In genomic region chr13:93938118-93938517, GRCm38 (mm10) we compare ENCODE assay signal across 24 mouse cellular contexts.
A peak's percentile ranks its signal among the peaks of the same experiment; 100 is the strongest.
DNase-seq lines count a peak whose midpoint lies in the region; ATAC-seq and TF ChIP-seq lines count a peak whose summit lies in the region.
"Had no signal": no experiment of that assay in that cellular context is flagged by ENCODE, and none has a peak within 500 bp of the region (broad histone marks: within the 10 kb centered on the region; RNA-seq: fewer than 3 reads in every experiment).

No protein-coding gene starts in this region.

- H3K36me3 ChIP-seq in kidney, adult 2 months (ENCODE audit: control insufficient read depth, insufficient read depth, low read length): no peaks in the 10 kb centered on the region
- no peaks in the 10 kb centered on the region for H3K36me3 ChIP-seq in kidney, embryonic 15.5 days
- H3K36me3 ChIP-seq in kidney, embryonic 16.5 days (ENCODE audit: insufficient read depth, low read length): no peaks in the 10 kb centered on the region
- H3K36me3 ChIP-seq in lung, embryonic 14.5 days (ENCODE audit: insufficient read depth): no peaks in the 10 kb centered on the region
- no peaks in the 10 kb centered on the region for H3K36me3 ChIP-seq in lung, embryonic 16.5 days (ENCODE audit: control insufficient read depth, insufficient read depth, low read length)
- H3K36me3 ChIP-seq in lung, postnatal 0 days (ENCODE audit: insufficient read depth, low read length): no peaks in the 10 kb centered on the region
- H3K36me3 ChIP-seq: embryonic facial prominence, embryonic 13.5 days; embryonic facial prominence, embryonic 15.5 days; forebrain, embryonic 10.5 days; forebrain, embryonic 12.5 days had no signal

- H3K4me1 ChIP-seq in kidney, adult 2 months (ENCODE audit: control insufficient read depth, insufficient read depth, low read length): 0 out of 2 replicates have a peak, but pooled peaks cover 2% of the 10 kb centered on the region
- H3K4me1 ChIP-seq in kidney, embryonic 15.5 days: peaks cover 35% of the 10 kb centered on the region
- H3K4me1 ChIP-seq in kidney, embryonic 16.5 days (ENCODE audit: insufficient read depth, low read length): peaks cover 35% of the 10 kb centered on the region
- H3K4me1 ChIP-seq in lung, embryonic 14.5 days (ENCODE audit: insufficient read depth): peaks cover 28% of the 10 kb centered on the region
- peaks cover 26% of the 10 kb centered on the region for H3K4me1 ChIP-seq in lung, embryonic 16.5 days (replicated peaks; ENCODE audit: control insufficient read depth, insufficient read depth, low read length)
- H3K4me1 ChIP-seq in lung, postnatal 0 days (ENCODE audit: insufficient read depth, low read depth, low read length): no peaks in the 10 kb centered on the region

- no peak for TF ChIP-seq EP300 in lung, postnatal 0 days (IDR thresholded peaks at IDR 0.05)

- ATAC-seq in kidney, embryonic 15.5 days (replicated peaks; ENCODE audit: low FRiP score): no peak
- ATAC-seq in kidney, embryonic 16.5 days (ENCODE audit: low FRiP score, low TSS enrichment): no peak
- ATAC-seq in lung, embryonic 14.5 days (ENCODE audit: insufficient read depth): no peak
- no peak for ATAC-seq in lung, embryonic 16.5 days (ENCODE audit: low read depth)
- ATAC-seq in lung, postnatal 0 days: no peak
- ATAC-seq: forebrain, embryonic 14.5 days had no signal

- WGBS in kidney, adult 2 months: 32% methylated on average over 2 of the region's 2 CpGs
- WGBS in kidney, embryonic 15.5 days: 24% methylated on average over 2 of the region's 2 CpGs
- WGBS in kidney, embryonic 16.5 days: 29% methylated on average over 2 of the region's 2 CpGs
- WGBS in lung, embryonic 14.5 days: 48% methylated on average over 2 of the region's 2 CpGs
- 37% methylated on average over 2 of the region's 2 CpGs for WGBS in lung, embryonic 16.5 days
- WGBS in lung, postnatal 0 days: 41% methylated on average over 2 of the region's 2 CpGs

- no peak for TF ChIP-seq POLR2A in kidney, adult 2 months (IDR thresholded peaks at IDR 0.05; ENCODE audit: low read depth, low read length)

- no peak overlapping the region for H3K4me3 ChIP-seq in kidney, adult 2 months (ENCODE audit: insufficient read depth, low read depth, low read length)
- no peak overlapping the region for H3K4me3 ChIP-seq in kidney, embryonic 15.5 days (replicated peaks)
- no peak overlapping the region for H3K4me3 ChIP-seq in kidney, embryonic 16.5 days (ENCODE audit: low read length)
- no peak overlapping the region for H3K4me3 ChIP-seq in lung, embryonic 14.5 days (ENCODE audit: low read depth, low read length)
- no peak overlapping the region for H3K4me3 ChIP-seq in lung, embryonic 16.5 days (ENCODE audit: low read length)
- H3K4me3 ChIP-seq in lung, postnatal 0 days (ENCODE audit: low read depth, low read length): no peak overlapping the region
- H3K4me3 ChIP-seq: embryonic facial prominence, embryonic 13.5 days; embryonic facial prominence, embryonic 15.5 days; erythroblast, embryonic 14.5 days; forebrain, embryonic 10.5 days; forebrain, embryonic 12.5 days had no signal

- TF ChIP-seq CTCF in kidney, adult 2 months (conservative IDR thresholded peaks at IDR 0.05; ENCODE audit: insufficient read depth, insufficient read length, low read depth, low read length): no peak
- no peak for TF ChIP-seq CTCF in lung, embryonic 14.5 days (IDR thresholded peaks at IDR 0.05; ENCODE audit: low read depth)
- TF ChIP-seq CTCF in lung, postnatal 0 days (IDR thresholded peaks at IDR 0.05): no peak

- H3K9ac ChIP-seq in kidney, embryonic 15.5 days: no peak overlapping the region
- no peak overlapping the region for H3K9ac ChIP-seq in kidney, embryonic 16.5 days (replicated peaks; ENCODE audit: low read length)
- no peak overlapping the region for H3K9ac ChIP-seq in lung, embryonic 14.5 days
- H3K9ac ChIP-seq in lung, embryonic 16.5 days (ENCODE audit: low read length): 0 out of 2 replicates have a peak overlapping the region, but pooled peaks have one; percentile 15
- H3K9ac ChIP-seq in lung, postnatal 0 days (replicated peaks; ENCODE audit: low read depth): no peak overlapping the region
- H3K9ac ChIP-seq: embryonic facial prominence, embryonic 13.5 days; embryonic facial prominence, embryonic 15.5 days; forebrain, embryonic 12.5 days had no signal

- H3K4me2 ChIP-seq in kidney, embryonic 15.5 days: no peak overlapping the region
- no peak overlapping the region for H3K4me2 ChIP-seq in kidney, embryonic 16.5 days (replicated peaks; ENCODE audit: low read depth, low read length)
- no peak overlapping the region for H3K4me2 ChIP-seq in lung, embryonic 14.5 days
- H3K4me2 ChIP-seq in lung, embryonic 16.5 days (ENCODE audit: low read depth, low read length): no peak overlapping the region
- H3K4me2 ChIP-seq in lung, postnatal 0 days (replicated peaks; ENCODE audit: low read depth, low read length): no peak overlapping the region
- H3K4me2 ChIP-seq: embryonic facial prominence, embryonic 13.5 days; embryonic facial prominence, embryonic 15.5 days; forebrain, embryonic 12.5 days had no signal

- peak; percentile 68 for DNase-seq in kidney, adult 2 months
- DNase-seq in kidney, adult 18-20 months: no peak
- no peak for DNase-seq in lung, embryonic 14.5 days
- DNase-seq in lung, adult 18-20 months: no peak
- DNase-seq in lung, postnatal 0 days (ENCODE audit: low spot score): no peak
- DNase-seq: adrenal gland, adult 2 months; adrenal gland, postnatal 10 days; adrenal gland, postnatal 25 days; cerebellum, adult 11 months; cerebellum, adult 18-20 months; cerebellum, adult 8-10 months; cerebellum, adult 9-11 months; cerebellum, postnatal 14 days; cerebellum, postnatal 36 days; embryo, embryonic 11 days had no signal

- no peaks in the 10 kb centered on the region for H3K9me3 ChIP-seq in kidney, embryonic 15.5 days (replicated peaks)
- H3K9me3 ChIP-seq in kidney, embryonic 16.5 days (ENCODE audit: low read length): no peaks in the 10 kb centered on the region
- H3K9me3 ChIP-seq in lung, embryonic 14.5 days (ENCODE audit: low read depth, low read length): no peaks in the 10 kb centered on the region
- no peaks in the 10 kb centered on the region for H3K9me3 ChIP-seq in lung, embryonic 16.5 days (ENCODE audit: control insufficient read depth, low read length)
- no peaks in the 10 kb centered on the region for H3K9me3 ChIP-seq in lung, postnatal 0 days (ENCODE audit: low read length)
- H3K9me3 ChIP-seq: embryonic facial prominence, embryonic 13.5 days; embryonic facial prominence, embryonic 15.5 days; forebrain, embryonic 10.5 days; forebrain, embryonic 12.5 days had no signal

- no peaks in the 10 kb centered on the region for H3K27me3 ChIP-seq in kidney, adult 2 months (replicated peaks; ENCODE audit: control insufficient read depth, insufficient read depth, low read length)
- no peaks in the 10 kb centered on the region for H3K27me3 ChIP-seq in kidney, embryonic 15.5 days
- no peaks in the 10 kb centered on the region for H3K27me3 ChIP-seq in kidney, embryonic 16.5 days (ENCODE audit: insufficient read depth, low read length)
- H3K27me3 ChIP-seq in lung, embryonic 14.5 days (ENCODE audit: insufficient read depth, low read length): no peaks in the 10 kb centered on the region
- no peaks in the 10 kb centered on the region for H3K27me3 ChIP-seq in lung, embryonic 16.5 days (ENCODE audit: control insufficient read depth, insufficient read depth, low read depth, low read length)
- H3K27me3 ChIP-seq in lung, postnatal 0 days (replicated peaks; ENCODE audit: insufficient read depth, low read length): no peaks in the 10 kb centered on the region
- H3K27me3 ChIP-seq: embryonic facial prominence, embryonic 13.5 days; embryonic facial prominence, embryonic 15.5 days; forebrain, embryonic 12.5 days had no signal

- no peak overlapping the region for H3K27ac ChIP-seq in kidney, adult 2 months (ENCODE audit: insufficient read depth, low read depth, low read length)
- peak overlapping the region; percentile 41; the same call in 1 of the 2 replicates for H3K27ac ChIP-seq in kidney, embryonic 15.5 days
- H3K27ac ChIP-seq in kidney, embryonic 16.5 days (ENCODE audit: low read length): no peak overlapping the region
- peak overlapping the region; percentile 74; the same call in 1 of the 2 replicates for H3K27ac ChIP-seq in lung, embryonic 14.5 days (ENCODE audit: low read depth)
- peak overlapping the region; percentile 66 for H3K27ac ChIP-seq in lung, embryonic 16.5 days (ENCODE audit: low read length)
- H3K27ac ChIP-seq in lung, postnatal 0 days (ENCODE audit: low read length): no peak overlapping the region
- H3K27ac ChIP-seq: embryonic facial prominence, embryonic 13.5 days; embryonic facial prominence, embryonic 15.5 days; forebrain, embryonic 10.5 days; forebrain, embryonic 12.5 days had no signal

Comparison
In these comparisons a context has a peak if more than half of its experiments do, and no peak if none do; other contexts are left out.
1. H3K27ac ChIP-seq: peak in kidney, embryonic 15.5 days (single experiment), lung, embryonic 14.5 days (single experiment) and lung, embryonic 16.5 days (single experiment); none in kidney, adult 2 months (single experiment), kidney, embryonic 16.5 days (single experiment) and lung, postnatal 0 days (single experiment).